Mouse (Mus musculus) limb, embryonic 11.5 days (tissue): ENCODE measurements at regions not wholly inside any gene's neighbourhood (a gene's known extent, or its start where the extent isn't known, plus 50 kb on each side); places are given as distances from the start of the nearest gene placed in this dataset.

ENCODE experiments used
- ATAC-seq: fragments of 200-750 bp; cut with Nextera tagmentation; 2 replicates; pipeline ENCODE4 v1.8.0; 2017; ENCODE audit warnings: low read depth; ENCODE audit not compliant: insufficient number of reproducible peaks, low FRiP score, low TSS enrichment
- DNase-seq: peaks from one replicate; pipeline ENCODE4 v3.0.0-alpha.2; 2015; ENCODE audit warnings: low spot score
- H3K27ac ChIP-seq: fragments of 300-500 bp; sonication (generic); replicated peaks from 2 replicates; pipeline ENCODE4 v1.5.1; 2014; ENCODE audit warnings: low read depth, mild to moderate bottlenecking, low read length
- H3K27me3 ChIP-seq: fragments of 300-500 bp; sonication (generic); 2 replicates; pipeline ENCODE4 v1.6.1; 2014; ENCODE audit warnings: mild to moderate bottlenecking, low read length, mixed read lengths; ENCODE audit not compliant: control insufficient read depth, insufficient read depth
- H3K36me3 ChIP-seq: fragments of 300-500 bp; sonication (generic); 2 replicates; pipeline ENCODE4 v1.6.1; 2014; ENCODE audit warnings: mild to moderate bottlenecking, low read length, moderate library complexity, mixed read lengths; ENCODE audit not compliant: control insufficient read depth, insufficient read depth
- H3K4me1 ChIP-seq: fragments of 300-500 bp; sonication (generic); 2 replicates; pipeline ENCODE4 v1.6.1; 2014; ENCODE audit warnings: low read length, mixed read lengths; ENCODE audit not compliant: control insufficient read depth, insufficient read depth
- H3K4me2 ChIP-seq: fragments of 300-500 bp; sonication (generic); 2 replicates; pipeline ENCODE4 v1.6.1; 2014; ENCODE audit warnings: low read depth, mild to moderate bottlenecking, moderate library complexity; ENCODE audit not compliant: severe bottlenecking
- H3K4me3 ChIP-seq: fragments of 300-500 bp; sonication (generic); 2 replicates; pipeline ENCODE4 v1.5.1; 2014; ENCODE audit warnings: low read depth, low read length
- H3K9ac ChIP-seq: fragments of 300-500 bp; sonication (generic); 2 replicates; pipeline ENCODE4 v1.6.1; 2014; ENCODE audit warnings: mild to moderate bottlenecking, low read length
- H3K9me3 ChIP-seq: fragments of 300-500 bp; sonication (generic); 2 replicates; pipeline ENCODE4 v1.6.1; 2016; ENCODE audit warnings: low read length; ENCODE audit not compliant: control insufficient read depth
- WGBS: fragments of 180-500 bp; shearing (Covaris S2); extraction: QIAGEN DNeasy Blood & Tissue Kit; methylation state at CpG from one replicate; pipeline ENCODE4 v1.1.7; 2014; 5-methylcytosine and 5-hydroxymethylcytosine counted together

- ATAC-seq: no peak
- H3K9me3 ChIP-seq: no peaks in the 10 kb centered on the region
- H3K36me3 ChIP-seq: no peaks in the 10 kb centered on the region
- no peak overlapping the region for H3K9ac ChIP-seq
- H3K27ac ChIP-seq: no peak overlapping the region
- 75% methylated on average over 6 of the region's 6 CpGs for WGBS
- H3K4me2 ChIP-seq: no peak overlapping the region
- no peak overlapping the region for H3K4me3 ChIP-seq
- no peaks in the 10 kb centered on the region for H3K27me3 ChIP-seq
- no peaks in the 10 kb centered on the region for H3K4me1 ChIP-seq
- no peak for DNase-seq
These were observed 228.7 kb upstream of the Kazn start for GRCm38 (mm10) chr4:142467920-142468319.

- H3K4me1 ChIP-seq: no peaks in the 10 kb centered on the region
- no peaks in the 10 kb centered on the region for H3K36me3 ChIP-seq
- no peaks in the 10 kb centered on the region for H3K9me3 ChIP-seq
- no peak overlapping the region for H3K4me3 ChIP-seq
- no peak overlapping the region for H3K9ac ChIP-seq
- ATAC-seq (no peak), DNase-seq (no peak)
- no peak overlapping the region for H3K4me2 ChIP-seq
- no peak overlapping the region for H3K27ac ChIP-seq
- no peaks in the 10 kb centered on the region for H3K27me3 ChIP-seq
- WGBS: 83% methylated on average over 4 of the region's 4 CpGs
These were observed 226.0 kb upstream of the Kazn start for GRCm38 (mm10) chr4:142465226-142465625.

DNA sequence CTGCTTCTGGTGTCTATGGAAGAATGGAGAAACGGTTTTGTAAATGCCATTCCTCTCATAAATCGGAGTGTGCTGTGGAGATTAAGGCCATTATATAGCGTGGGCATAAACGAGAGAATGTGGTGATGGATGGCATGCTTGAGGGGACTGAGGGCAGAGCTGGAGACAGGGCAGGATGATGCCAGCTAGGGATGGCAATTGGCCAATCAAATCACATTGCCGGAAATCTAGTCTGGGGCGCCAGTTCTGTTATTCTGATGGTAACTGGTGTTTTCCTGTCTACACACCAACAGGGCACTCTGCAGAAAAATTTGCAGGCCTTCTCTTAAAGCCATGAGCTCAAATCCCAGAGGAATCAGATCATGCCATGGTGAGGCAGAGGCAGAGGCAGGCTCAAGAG lies 224.9 kb upstream of the Kazn start:
- H3K4me2 ChIP-seq: no peak overlapping the region
- H3K4me1 ChIP-seq: no peaks in the 10 kb centered on the region
- no peak for ATAC-seq
- no peaks in the 10 kb centered on the region for H3K27me3 ChIP-seq
- no peaks in the 10 kb centered on the region for H3K9me3 ChIP-seq
- 87% methylated on average over 6 of the region's 6 CpGs for WGBS
- no peak overlapping the region for H3K9ac ChIP-seq
- H3K36me3 ChIP-seq: no peaks in the 10 kb centered on the region
- no peak for DNase-seq
- H3K4me3 ChIP-seq: no peak overlapping the region
- H3K27ac ChIP-seq: no peak overlapping the region

- Histone ChIP-seq H3K9me3 (no peaks in the 10 kb centered on the region), H3K27me3 (no peaks in the 10 kb centered on the region), H3K4me3 (no peak overlapping the region), H3K27ac (no peak overlapping the region), H3K4me2 (no peak overlapping the region), H3K9ac (no peak overlapping the region), H3K4me1 (no peaks in the 10 kb centered on the region), H3K36me3 (no peaks in the 10 kb centered on the region)
- DNase-seq (no peak), ATAC-seq (no peak)
- 91% methylated on average over 13 of the region's 13 CpGs for WGBS
These were observed 221.4 kb upstream of the Kazn start for GRCm38 (mm10) chr4:142460468-142461086.

DNA sequence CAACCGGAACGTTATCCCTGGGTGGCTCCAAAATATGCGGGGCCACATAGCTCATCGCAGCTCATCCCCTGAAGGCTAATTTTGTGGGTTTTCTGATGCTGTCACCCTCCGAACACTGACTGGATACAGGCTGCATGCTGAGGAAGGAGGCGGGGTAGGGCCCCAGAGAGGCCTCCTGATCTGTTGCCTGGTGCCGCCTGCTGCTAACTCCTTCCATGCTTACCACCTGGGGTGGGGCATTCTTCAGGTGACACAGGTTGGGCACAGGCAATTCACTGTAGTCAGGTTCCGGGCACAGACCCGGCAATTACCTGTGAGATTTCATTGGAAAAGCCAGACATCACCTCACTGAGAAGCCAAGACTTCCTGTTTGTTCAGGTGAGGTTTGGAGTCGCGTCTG lies 213.4 kb upstream of the Kazn start:
- ATAC-seq (no peak), DNase-seq (no peak)
- no peaks in the 10 kb centered on the region for H3K36me3 ChIP-seq
- H3K4me2 ChIP-seq: no peak overlapping the region
- no peaks in the 10 kb centered on the region for H3K27me3 ChIP-seq
- H3K4me3 ChIP-seq: no peak overlapping the region
- 37% methylated on average over 11 of the region's 11 CpGs for WGBS
- H3K27ac ChIP-seq: no peak overlapping the region
- H3K9ac ChIP-seq: no peak overlapping the region
- peaks cover 4% of the 10 kb centered on the region; the same call in 1 of the 2 replicates for H3K4me1 ChIP-seq
- H3K9me3 ChIP-seq: no peaks in the 10 kb centered on the region

DNA sequence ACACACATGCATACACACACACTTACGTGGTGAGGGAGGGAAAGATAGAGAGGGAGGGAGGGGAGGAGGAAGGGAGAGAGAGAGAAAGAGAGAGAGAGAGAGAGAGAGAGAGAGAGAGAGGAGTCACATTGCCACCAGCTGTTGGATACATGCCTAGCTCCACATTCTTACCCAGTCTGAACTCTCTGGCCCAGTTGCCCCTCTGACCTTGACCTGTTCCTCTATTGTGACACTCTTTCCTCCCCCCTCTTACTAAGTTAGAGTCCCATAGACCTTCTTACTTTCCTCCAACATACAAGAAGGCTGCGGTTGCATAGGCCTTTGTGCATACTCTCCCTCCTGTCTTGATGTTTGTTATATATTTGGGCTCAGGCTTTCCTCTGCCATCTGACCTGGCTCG lies 211.7 kb upstream of the Kazn start:
- H3K27ac ChIP-seq: no peak overlapping the region
- H3K4me3 ChIP-seq: no peak overlapping the region
- H3K4me1 ChIP-seq: peaks cover 4% of the 10 kb centered on the region; the same call in 1 of the 2 replicates
- H3K27me3 ChIP-seq: no peaks in the 10 kb centered on the region
- DNase-seq (no peak), ATAC-seq (no peak)
- H3K9me3 ChIP-seq: no peaks in the 10 kb centered on the region
- H3K4me2 ChIP-seq: no peak overlapping the region
- 90% methylated on average over 3 of the region's 3 CpGs for WGBS
- H3K9ac ChIP-seq: no peak overlapping the region
- H3K36me3 ChIP-seq: no peaks in the 10 kb centered on the region

DNA sequence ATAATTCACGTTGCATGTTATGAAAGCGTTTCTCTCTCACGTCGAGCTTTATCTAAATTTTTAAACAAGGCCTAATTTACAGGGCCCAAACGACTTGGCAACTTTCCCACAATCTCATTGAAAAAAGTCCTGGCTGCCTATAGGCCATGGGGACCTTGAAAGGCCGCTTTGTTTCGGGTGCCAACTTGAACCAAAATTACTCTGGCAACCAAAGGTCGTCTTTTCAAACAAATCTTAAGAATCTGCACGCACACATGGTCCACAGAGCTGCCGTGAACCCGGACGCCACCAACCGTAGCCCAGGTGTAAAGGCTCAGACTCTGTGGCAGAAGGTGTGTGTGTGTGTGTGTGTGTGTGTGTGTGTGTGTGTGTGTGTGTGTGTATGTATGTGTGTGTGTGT lies 210.5 kb upstream of the Kazn start:
- Histone ChIP-seq H3K4me2 (no peak overlapping the region), H3K4me3 (no peak overlapping the region), H3K9ac (no peak overlapping the region), H3K27ac (peak overlapping the region; percentile 47; the same call in 1 of the 2 replicates), H3K27me3 (no peaks in the 10 kb centered on the region), H3K4me1 (peaks cover 4% of the 10 kb centered on the region; the same call in 1 of the 2 replicates), H3K36me3 (no peaks in the 10 kb centered on the region), H3K9me3 (no peaks in the 10 kb centered on the region)
- WGBS: 65% methylated on average over 13 of the region's 13 CpGs
- no peak for ATAC-seq
- DNase-seq: no peak

DNA sequence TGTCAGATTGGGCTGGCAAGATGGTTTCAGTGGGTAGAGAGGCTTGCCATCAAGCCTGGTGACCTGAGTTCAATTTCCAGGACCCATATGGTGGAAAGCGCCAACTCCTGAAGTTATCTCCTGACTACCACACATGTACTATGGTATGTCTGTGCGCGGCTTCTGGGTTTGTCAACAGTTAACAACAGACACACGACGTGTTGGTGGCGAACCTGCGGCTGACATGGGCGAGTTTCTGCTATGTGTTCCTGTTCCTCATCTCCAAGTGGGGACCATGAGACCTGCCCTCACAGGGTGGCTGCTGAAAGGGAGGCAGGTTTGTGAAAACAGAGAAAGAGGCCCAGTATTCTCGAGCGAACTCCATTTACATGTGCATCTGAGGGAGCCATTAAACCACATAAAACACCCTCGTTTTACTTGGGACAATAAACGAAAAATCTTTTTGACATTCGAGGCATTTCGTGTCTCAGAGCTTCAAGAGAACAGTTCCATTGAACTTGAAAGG lies 210.0 kb upstream of the Kazn start:
- Histone ChIP-seq H3K4me3 (no peak overlapping the region), H3K27ac (peak overlapping the region; percentile 47; the same call in 1 of the 2 replicates), H3K36me3 (no peaks in the 10 kb centered on the region), H3K9me3 (no peaks in the 10 kb centered on the region), H3K27me3 (no peaks in the 10 kb centered on the region), H3K4me1 (peaks cover 4% of the 10 kb centered on the region; the same call in 1 of the 2 replicates), H3K4me2 (no peak overlapping the region), H3K9ac (no peak overlapping the region)
- 82% methylated on average over 14 of the region's 14 CpGs for WGBS
- ATAC-seq: no peak
- peak; percentile 27 for DNase-seq

DNA sequence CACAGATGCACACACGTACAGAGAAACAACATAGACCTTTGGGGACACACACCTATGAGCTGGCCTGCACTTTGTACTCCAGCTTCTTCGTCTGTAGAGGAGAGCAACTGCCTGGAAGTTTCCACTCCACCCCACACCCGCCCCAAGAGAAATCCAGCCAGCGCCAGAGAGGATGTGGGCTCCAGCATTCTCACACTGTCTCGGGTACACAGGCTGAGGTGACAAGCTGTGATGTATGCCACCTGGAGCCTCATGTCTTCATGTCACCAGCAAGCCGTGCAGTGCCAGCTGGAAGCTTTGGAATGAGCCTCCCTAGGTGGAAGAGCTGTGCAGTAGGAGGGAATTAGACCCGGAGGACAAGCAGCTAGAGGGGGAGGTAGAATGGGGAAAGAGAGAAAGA lies 208.3 kb upstream of the Kazn start:
- no peak overlapping the region for H3K4me2 ChIP-seq
- H3K27ac ChIP-seq: no peak overlapping the region
- no peak overlapping the region for H3K4me3 ChIP-seq
- no peaks in the 10 kb centered on the region for H3K27me3 ChIP-seq
- ATAC-seq (no peak), DNase-seq (no peak)
- H3K36me3 ChIP-seq: no peaks in the 10 kb centered on the region
- H3K9me3 ChIP-seq: no peaks in the 10 kb centered on the region
- no peak overlapping the region for H3K9ac ChIP-seq
- H3K4me1 ChIP-seq: peaks cover under 1% of the 10 kb centered on the region; the same call in 1 of the 2 replicates
- 67% methylated on average over 7 of the region's 7 CpGs for WGBS
